Mouse (Mus musculus): ENCODE data around the gene Mpi. TPM values are rescaled to one million over a fixed set of nuclear protein-coding genes. Genes with fewer than 3 reads are reported as not detected.

The Mpi gene
- polyA plus RNA-seq, 1 experiment from 2014 or later, result 19.1 TPM

- H3K4me2 ChIP-seq (replicated peaks; ENCODE audit: low read depth, low read length), result peak overlapping the region; percentile 63
- no peaks in the 10 kb centered on the region for H3K36me3 ChIP-seq (ENCODE audit: insufficient read depth, low read length)
- ATAC-seq, result no peak
- H3K9me3 ChIP-seq (ENCODE audit: low read length), result no peaks in the 10 kb centered on the region
- TF ChIP-seq CTCF (IDR thresholded peaks at IDR 0.05), result no peak
- TF ChIP-seq EP300 (IDR thresholded peaks at IDR 0.05), result no peak
- H3K4me3 ChIP-seq (ENCODE audit: low read depth, low read length), result peak overlapping the region; percentile 37
- no peak for DNase-seq (ENCODE audit: low spot score)
- H3K9ac ChIP-seq (replicated peaks; ENCODE audit: low read depth), result no peak overlapping the region
- H3K4me1 ChIP-seq (ENCODE audit: insufficient read depth, low read depth, low read length), result peaks cover 12% of the 10 kb centered on the region
- no peak overlapping the region for H3K27ac ChIP-seq (ENCODE audit: low read length)
- H3K27me3 ChIP-seq (replicated peaks; ENCODE audit: insufficient read depth, low read length), result peaks cover 61% of the 10 kb centered on the region
- WGBS, result 6% methylated on average over 23 of the region's 23 CpGs
These were observed 49.5 kb downstream of the Mpi start for GRCm38 (mm10) chr9:57502911-57503621.

GRCm38 (mm10) chr9:57501861-57502260 is 50.7 kb downstream of the Mpi start:
- ATAC-seq, result no peak
- Histone ChIP-seq H3K27me3 (replicated peaks; ENCODE audit: insufficient read depth, low read length) (peaks cover 61% of the 10 kb centered on the region), H3K4me1 (ENCODE audit: insufficient read depth, low read depth, low read length) (peaks cover 12% of the 10 kb centered on the region), H3K27ac (ENCODE audit: low read length) (no peak overlapping the region), H3K4me3 (ENCODE audit: low read depth, low read length) (no peak overlapping the region), H3K9ac (replicated peaks; ENCODE audit: low read depth) (no peak overlapping the region), H3K36me3 (ENCODE audit: insufficient read depth, low read length) (no peaks in the 10 kb centered on the region), H3K9me3 (ENCODE audit: low read length) (no peaks in the 10 kb centered on the region), H3K4me2 (replicated peaks; ENCODE audit: low read depth, low read length) (no peak overlapping the region)
- DNase-seq (ENCODE audit: low spot score), result no peak
- WGBS, result 4% methylated on average over 20 of the region's 20 CpGs
- no peak for TF ChIP-seq CTCF (IDR thresholded peaks at IDR 0.05)
- TF ChIP-seq EP300 (IDR thresholded peaks at IDR 0.05), result no peak

- H3K4me2 ChIP-seq (replicated peaks; ENCODE audit: low read depth, low read length), result no peak overlapping the region
- ATAC-seq (no peak), DNase-seq (ENCODE audit: low spot score) (no peak)
- 10% methylated on average over 13 of the region's 13 CpGs for WGBS
- peaks cover 61% of the 10 kb centered on the region for H3K27me3 ChIP-seq (replicated peaks; ENCODE audit: insufficient read depth, low read length)
- peaks cover 12% of the 10 kb centered on the region for H3K4me1 ChIP-seq (ENCODE audit: insufficient read depth, low read depth, low read length)
- H3K36me3 ChIP-seq (ENCODE audit: insufficient read depth, low read length), result no peaks in the 10 kb centered on the region
- H3K27ac ChIP-seq (ENCODE audit: low read length), result no peak overlapping the region
- H3K9me3 ChIP-seq (ENCODE audit: low read length), result no peaks in the 10 kb centered on the region
- H3K4me3 ChIP-seq (ENCODE audit: low read depth, low read length), result no peak overlapping the region
- H3K9ac ChIP-seq (replicated peaks; ENCODE audit: low read depth), result no peak overlapping the region
- no peak for TF ChIP-seq EP300 (IDR thresholded peaks at IDR 0.05)
These were observed 51.1 kb downstream of the Mpi start for GRCm38 (mm10) chr9:57501452-57501851.

- Histone ChIP-seq H3K36me3 (ENCODE audit: insufficient read depth, low read length) (no peaks in the 10 kb centered on the region), H3K9me3 (ENCODE audit: low read length) (no peaks in the 10 kb centered on the region), H3K4me3 (ENCODE audit: low read depth, low read length) (no peak overlapping the region), H3K9ac (replicated peaks; ENCODE audit: low read depth) (no peak overlapping the region), H3K27me3 (replicated peaks; ENCODE audit: insufficient read depth, low read length) (peaks cover 33% of the 10 kb centered on the region), H3K4me2 (replicated peaks; ENCODE audit: low read depth, low read length) (no peak overlapping the region), H3K27ac (ENCODE audit: low read length) (no peak overlapping the region), H3K4me1 (ENCODE audit: insufficient read depth, low read depth, low read length) (peaks cover 3% of the 10 kb centered on the region; the same call in 1 of the 2 replicates)
- no peak for DNase-seq (ENCODE audit: low spot score)
- no peak for TF ChIP-seq CTCF (IDR thresholded peaks at IDR 0.05)
- TF ChIP-seq EP300 (IDR thresholded peaks at IDR 0.05), result no peak
- no peak for ATAC-seq
- WGBS, result 52% methylated on average over 7 of the region's 7 CpGs
These were observed 54.0 kb downstream of the Mpi start for GRCm38 (mm10) chr9:57498536-57498935.

GRCm38 (mm10) chr9:57497236-57497635 is 55.3 kb downstream of the Mpi start:
- no peaks in the 10 kb centered on the region for H3K4me1 ChIP-seq (ENCODE audit: insufficient read depth, low read depth, low read length)
- H3K9me3 ChIP-seq (ENCODE audit: low read length), result no peaks in the 10 kb centered on the region
- H3K4me2 ChIP-seq (replicated peaks; ENCODE audit: low read depth, low read length), result no peak overlapping the region
- no peaks in the 10 kb centered on the region for H3K36me3 ChIP-seq (ENCODE audit: insufficient read depth, low read length)
- no peak overlapping the region for H3K9ac ChIP-seq (replicated peaks; ENCODE audit: low read depth)
- H3K27me3 ChIP-seq (replicated peaks; ENCODE audit: insufficient read depth, low read length), result peaks cover 20% of the 10 kb centered on the region; the same call in 1 of the 2 replicates
- TF ChIP-seq EP300 (IDR thresholded peaks at IDR 0.05) (no peak), CTCF (IDR thresholded peaks at IDR 0.05) (no peak)
- 28% methylated on average over 5 of the region's 5 CpGs for WGBS
- H3K27ac ChIP-seq (ENCODE audit: low read length), result no peak overlapping the region
- no peak for ATAC-seq
- no peak for DNase-seq (ENCODE audit: low spot score)
- H3K4me3 ChIP-seq (ENCODE audit: low read depth, low read length), result no peak overlapping the region

GRCm38 (mm10) chr9:57494970-57495369 is 57.6 kb downstream of the Mpi start:
- Histone ChIP-seq H3K36me3 (ENCODE audit: insufficient read depth, low read length) (no peaks in the 10 kb centered on the region), H3K27me3 (replicated peaks; ENCODE audit: insufficient read depth, low read length) (no peaks in the 10 kb centered on the region), H3K4me1 (ENCODE audit: insufficient read depth, low read depth, low read length) (no peaks in the 10 kb centered on the region), H3K9ac (replicated peaks; ENCODE audit: low read depth) (no peak overlapping the region), H3K4me2 (replicated peaks; ENCODE audit: low read depth, low read length) (no peak overlapping the region), H3K9me3 (ENCODE audit: low read length) (no peaks in the 10 kb centered on the region), H3K4me3 (ENCODE audit: low read depth, low read length) (no peak overlapping the region), H3K27ac (ENCODE audit: low read length) (no peak overlapping the region)
- DNase-seq (ENCODE audit: low spot score) (no peak), ATAC-seq (no peak)
- TF ChIP-seq CTCF (IDR thresholded peaks at IDR 0.05) (no peak), EP300 (IDR thresholded peaks at IDR 0.05) (no peak)

Other genes with a start within 250 kb of the Mpi start
- 25.9 and 29.2 TPM in 2 replicates for gene Ppcdc, start 112.6 kb downstream of the Mpi start, polyA plus RNA-seq (2015; fragmentation: Nextera tagmentation; extraction: Ambion mirVana)
- 3.5 and 4.0 TPM in 2 replicates for gene Scamp5, start 84.7 kb downstream of the Mpi start, polyA plus RNA-seq (2015; fragmentation: Nextera tagmentation; extraction: Ambion mirVana)
- gene Rpp25, start 48.7 kb downstream of the Mpi start, polyA plus RNA-seq (2015; fragmentation: Nextera tagmentation; extraction: Ambion mirVana), result 3.3 and 3.6 TPM in 2 replicates
- 440 and 448 TPM in 2 replicates for gene Cox5a, start 31.5 kb downstream of the Mpi start, polyA plus RNA-seq (2015; fragmentation: Nextera tagmentation; extraction: Ambion mirVana)
- gene Fam219b, start 15.2 kb downstream of the Mpi start, polyA plus RNA-seq (2015; fragmentation: Nextera tagmentation; extraction: Ambion mirVana), result 12.3 and 13.5 TPM in 2 replicates
- 69.5 and 73.5 TPM in 2 replicates for gene Scamp2, start 8.2 kb upstream of the Mpi start, polyA plus RNA-seq (2015; fragmentation: Nextera tagmentation; extraction: Ambion mirVana)
- gene Ulk3, start 36.7 kb upstream of the Mpi start, polyA plus RNA-seq (2015; fragmentation: Nextera tagmentation; extraction: Ambion mirVana), result 7.3 and 7.8 TPM in 2 replicates
- gene Cplx3, start 53.5 kb upstream of the Mpi start, polyA plus RNA-seq (2015; fragmentation: Nextera tagmentation; extraction: Ambion mirVana), result not detected in 2 replicates
- not detected in 2 replicates for gene Lman1l, start 68.0 kb upstream of the Mpi start, polyA plus RNA-seq (2015; fragmentation: Nextera tagmentation; extraction: Ambion mirVana)
- 25.6 and 27.3 TPM in 2 replicates for gene Csk, start 100.9 kb upstream of the Mpi start, polyA plus RNA-seq (2015; fragmentation: Nextera tagmentation; extraction: Ambion mirVana)
- gene Cyp1a2, start 130.9 kb upstream of the Mpi start, polyA plus RNA-seq (2015; fragmentation: Nextera tagmentation; extraction: Ambion mirVana), result 0.07 TPM in 1 of 2 replicates, not detected in the other
- gene Cyp1a1, start 135.2 kb upstream of the Mpi start, polyA plus RNA-seq (2015; fragmentation: Nextera tagmentation; extraction: Ambion mirVana), result 9.0 and 13.0 TPM in 2 replicates
- gene Edc3, start 155.8 kb upstream of the Mpi start, polyA plus RNA-seq (2015; fragmentation: Nextera tagmentation; extraction: Ambion mirVana), result 23.3 and 25.3 TPM in 2 replicates
- gene Clk3, start 213.1 kb upstream of the Mpi start, polyA plus RNA-seq (2015; fragmentation: Nextera tagmentation; extraction: Ambion mirVana), result 65.1 and 65.5 TPM in 2 replicates